ENCODE assay signal across 8 mouse cellular contexts in the genomic region with DNA sequence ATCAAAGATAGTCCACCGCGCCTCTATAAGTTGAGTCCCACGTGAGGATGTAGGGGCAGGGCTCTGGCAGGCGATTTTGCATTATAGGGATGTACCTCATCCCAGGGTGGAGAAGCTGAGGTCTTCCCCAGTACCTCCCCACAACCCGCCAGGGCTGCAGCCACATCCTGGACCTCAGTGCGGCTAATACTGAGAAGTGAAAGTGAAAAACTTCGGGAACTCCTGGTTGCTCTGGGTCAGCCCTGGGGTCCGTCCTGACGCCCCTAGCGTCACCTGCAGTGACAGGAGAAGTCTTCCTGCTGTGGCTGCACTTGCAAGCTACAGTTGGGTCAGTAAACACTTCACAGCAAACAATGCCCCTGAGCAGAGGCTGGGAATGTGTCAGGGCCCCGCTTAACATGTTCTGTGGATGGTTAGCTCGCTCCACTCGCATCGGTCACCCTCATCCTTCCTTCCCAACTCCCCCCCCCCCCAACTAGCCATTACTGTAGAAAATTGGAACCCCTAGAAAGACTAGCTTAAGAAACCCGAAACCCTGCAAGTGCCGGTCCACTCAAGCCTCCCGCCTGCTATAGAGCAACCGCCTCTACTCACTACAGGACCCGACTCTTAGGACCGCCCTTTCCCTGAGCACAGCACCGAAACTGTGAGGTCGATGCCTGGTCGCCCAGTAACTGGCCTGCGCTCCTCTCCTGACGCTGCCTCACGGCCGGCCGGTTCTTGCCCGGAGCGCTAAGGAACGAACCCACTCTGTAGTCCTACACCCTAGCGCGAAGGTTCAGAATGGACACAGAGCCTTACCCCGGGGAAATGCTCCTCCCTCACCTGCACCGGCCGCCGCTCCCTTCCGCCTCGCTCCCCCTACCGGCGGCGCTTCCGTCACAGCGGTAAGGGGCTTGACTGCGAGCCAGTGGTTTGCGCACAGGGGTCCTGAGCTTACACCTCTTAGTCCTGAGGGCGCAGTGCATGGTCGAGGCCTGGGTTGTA. TPM values are rescaled to one million over a fixed set of nuclear protein-coding genes. Genes with fewer than 3 reads are reported as not detected.
A peak's percentile ranks its signal among the peaks of the same experiment; 100 is the strongest.
DNase-seq lines count a peak whose midpoint lies in the region; ATAC-seq lines count a peak whose summit lies in the region.

Gene Tbx1, minus strand, starts transcription at position 868 of the 987 bp plus-strand sequence.

- no peak within 1 kb of the TSS for H3K27ac ChIP-seq in kidney, embryonic 14.5 days (ENCODE audit: low read depth, low read length)
- no peak within 1 kb of the TSS for H3K27ac ChIP-seq in hindbrain, embryonic 13.5 days
- H3K27ac ChIP-seq in macrophage: no peak within 1 kb of the TSS

- H3K9me3 ChIP-seq in kidney, embryonic 14.5 days (ENCODE audit: control insufficient read depth, low read length): no peaks in the 10 kb centered on the region
- H3K9me3 ChIP-seq in hindbrain, embryonic 13.5 days: no peaks in the 10 kb centered on the region

- peaks cover 20% of the 10 kb centered on the region for H3K4me1 ChIP-seq in kidney, embryonic 14.5 days (ENCODE audit: control insufficient read depth, insufficient read depth, low read length)
- H3K4me1 ChIP-seq in hindbrain, embryonic 13.5 days (replicated peaks): peaks cover 47% of the 10 kb centered on the region

- H3K79me2 ChIP-seq in macrophage (ENCODE audit: inconsistent target): no peaks in the 10 kb centered on the region

- no peak; the same call in 1 of the 2 replicates for ATAC-seq in kidney, embryonic 14.5 days (ENCODE audit: low FRiP score, low TSS enrichment)
- peak; percentile 78 for ATAC-seq in activated CD4-positive, CD25-positive, alpha-beta regulatory T cell, adult 4 months
- ATAC-seq in hindbrain, embryonic 13.5 days (ENCODE audit: low FRiP score): no peak

- H3K4me2 ChIP-seq in kidney, embryonic 14.5 days (replicated peaks; ENCODE audit: low read depth, low read length): peak within 1 kb of the TSS; percentile 35
- H3K4me2 ChIP-seq in hindbrain, embryonic 13.5 days: peak within 1 kb of the TSS; percentile 41

- no peak for DNase-seq in kidney, postnatal 10 days
- peak; percentile 43 for DNase-seq in testis, postnatal 14 days (ENCODE audit: low spot score)
- no peak for DNase-seq in layer of hippocampus, postnatal 14 days (ENCODE audit: low spot score in 2 of 2)
- DNase-seq in right cerebral cortex, adult 2 months (ENCODE audit: low spot score in 2 of 2): no peak

- no peaks in the 10 kb centered on the region for H3K36me3 ChIP-seq in kidney, embryonic 14.5 days (ENCODE audit: control insufficient read depth, insufficient read depth, low read length)
- H3K36me3 ChIP-seq in hindbrain, embryonic 13.5 days: no peaks in the 10 kb centered on the region
- no peaks in the 10 kb centered on the region for H3K36me3 ChIP-seq in macrophage (ENCODE audit: inconsistent target)

- H3K27me3 ChIP-seq in kidney, embryonic 14.5 days (ENCODE audit: control insufficient read depth, insufficient read depth, low read length): peaks cover 91% of the 10 kb centered on the region
- H3K27me3 ChIP-seq in hindbrain, embryonic 13.5 days: peaks cover 97% of the 10 kb centered on the region

- no peak within 1 kb of the TSS for H3K9ac ChIP-seq in kidney, embryonic 14.5 days (ENCODE audit: low read depth, low read length)
- H3K9ac ChIP-seq in hindbrain, embryonic 13.5 days: no peak within 1 kb of the TSS

- peak within 1 kb of the TSS; percentile 27 for H3K4me3 ChIP-seq in kidney, embryonic 14.5 days (ENCODE audit: low read length)
- H3K4me3 ChIP-seq in hindbrain, embryonic 13.5 days: peak within 1 kb of the TSS; percentile 22
- H3K4me3 ChIP-seq in macrophage (ENCODE audit: inconsistent target): peak within 1 kb of the TSS; percentile 15; the same call in 1 of the 2 replicates

- 2% methylated on average over 48 of the region's 48 CpGs for WGBS in kidney, embryonic 14.5 days
- 2% methylated on average over 48 of the region's 48 CpGs for WGBS in hindbrain, embryonic 13.5 days
- WGBS in macrophage (ENCODE audit: missing documents): 3% methylated on average over 48 of the region's 48 CpGs

RNA-seq across cellular contexts. Expression of gene Tbx1, which starts in this region (rescaled TPM):
- 0.61 and 0.63 TPM in 2 replicates for polyA plus RNA-seq in kidney, embryonic 14.5 days (2014; fragmentation: Nextera tagmentation; extraction: Ambion mirVana)
- not detected for polyA plus RNA-seq in activated CD4-positive, CD25-positive, alpha-beta regulatory T cell, adult 4 months (2017; shearing (Covaris generic))
- polyA plus RNA-seq in hindbrain, embryonic 13.5 days (2015; fragmentation: Nextera tagmentation; extraction: Ambion mirVana): 0.99 and 1.7 TPM in 2 replicates
- not detected for total RNA-seq in macrophage (2018; cell fraction: chromatin; rRNA removed)
- total RNA-seq in macrophage (2018; cell fraction: cytosol; rRNA removed): not detected
- total RNA-seq in macrophage (2018; cell fraction: nucleus; rRNA removed): not detected
- polyA plus RNA-seq in macrophage (2018): not detected in 3 replicates
- total RNA-seq in layer of hippocampus, postnatal 14 days (2021): 1 to 10 TPM; 1.2 to 1.5 TPM

Comparison
In these comparisons a context has a peak if more than half of its experiments do, and no peak if none do; other contexts are left out.
1. Peak in ATAC-seq in activated CD4-positive, CD25-positive, alpha-beta regulatory T cell, adult 4 months; RNA of the gene not detected or under 1 TPM.